Mouse (Mus musculus): ENCODE data around the gene BC048562. TPM values are rescaled to one million over a fixed set of nuclear protein-coding genes. Genes with fewer than 3 reads are reported as not detected.

The BC048562 gene
- polyA plus RNA-seq, 1 experiment from 2014 or later = not detected

Other genes starting within 250 kb of the BC048562 start
- gene Bsn, start 246.1 kb upstream of the BC048562 start, polyA plus RNA-seq (2014; fragmentation: Nextera tagmentation; extraction: Ambion mirVana) = 0.97 and 1.1 TPM in 2 replicates
- gene Dag1, start 172.5 kb upstream of the BC048562 start, polyA plus RNA-seq (2014; fragmentation: Nextera tagmentation; extraction: Ambion mirVana) = 44.5 and 49.8 TPM in 2 replicates
- gene Nicn1, start 146.1 kb upstream of the BC048562 start, polyA plus RNA-seq (2014; fragmentation: Nextera tagmentation; extraction: Ambion mirVana) = 48.4 TPM in 2 replicates
- gene Amt, start 139.6 kb upstream of the BC048562 start, polyA plus RNA-seq (2014; fragmentation: Nextera tagmentation; extraction: Ambion mirVana) = 14.6 and 16.4 TPM in 2 replicates
- 282 and 303 TPM in 2 replicates for gene Rhoa, start 130.4 kb upstream of the BC048562 start, polyA plus RNA-seq (2014; fragmentation: Nextera tagmentation; extraction: Ambion mirVana)
- 20.6 and 25.4 TPM in 2 replicates for gene Tcta, start 130.3 kb upstream of the BC048562 start, polyA plus RNA-seq (2014; fragmentation: Nextera tagmentation; extraction: Ambion mirVana)
- gene Gpx1, start 97.6 kb upstream of the BC048562 start, polyA plus RNA-seq (2014; fragmentation: Nextera tagmentation; extraction: Ambion mirVana) = 888 and 899 TPM in 2 replicates
- gene Usp4, start 88.6 kb upstream of the BC048562 start, polyA plus RNA-seq (2014; fragmentation: Nextera tagmentation; extraction: Ambion mirVana) = 128 and 149 TPM in 2 replicates
- 0.59 and 0.76 TPM in 2 replicates for gene 1700102P08Rik, start 43.7 kb upstream of the BC048562 start, polyA plus RNA-seq (2014; fragmentation: Nextera tagmentation; extraction: Ambion mirVana)
- gene Ccdc36, start 8.0 kb upstream of the BC048562 start, polyA plus RNA-seq (2014; fragmentation: Nextera tagmentation; extraction: Ambion mirVana) = 1.5 and 1.7 TPM in 2 replicates
- gene Ccdc71, start 24.0 kb downstream of the BC048562 start, polyA plus RNA-seq (2014; fragmentation: Nextera tagmentation; extraction: Ambion mirVana) = 49.1 and 63.2 TPM in 2 replicates
- gene Klhdc8b, start 25.1 kb downstream of the BC048562 start, polyA plus RNA-seq (2014; fragmentation: Nextera tagmentation; extraction: Ambion mirVana) = 19.0 and 22.4 TPM in 2 replicates
- 15.3 and 15.4 TPM in 2 replicates for gene Lamb2, start 43.3 kb downstream of the BC048562 start, polyA plus RNA-seq (2014; fragmentation: Nextera tagmentation; extraction: Ambion mirVana)
- 52.5 and 59.2 TPM in 2 replicates for gene Usp19, start 54.1 kb downstream of the BC048562 start, polyA plus RNA-seq (2014; fragmentation: Nextera tagmentation; extraction: Ambion mirVana)
- 130 and 138 TPM in 2 replicates for gene Qars, start 71.2 kb downstream of the BC048562 start, polyA plus RNA-seq (2014; fragmentation: Nextera tagmentation; extraction: Ambion mirVana)
- 165 and 168 TPM in 2 replicates for gene Qrich1, start 80.3 kb downstream of the BC048562 start, polyA plus RNA-seq (2014; fragmentation: Nextera tagmentation; extraction: Ambion mirVana)
- 242 and 248 TPM in 2 replicates for gene Impdh2, start 123.8 kb downstream of the BC048562 start, polyA plus RNA-seq (2014; fragmentation: Nextera tagmentation; extraction: Ambion mirVana)
- 48.4 and 49.0 TPM in 2 replicates for gene Ndufaf3, start 131.0 kb downstream of the BC048562 start, polyA plus RNA-seq (2014; fragmentation: Nextera tagmentation; extraction: Ambion mirVana)
- 167 and 185 TPM in 2 replicates for gene Dalrd3, start 133.4 kb downstream of the BC048562 start, polyA plus RNA-seq (2014; fragmentation: Nextera tagmentation; extraction: Ambion mirVana)
- gene Wdr6, start 142.3 kb downstream of the BC048562 start, polyA plus RNA-seq (2014; fragmentation: Nextera tagmentation; extraction: Ambion mirVana) = 118 and 130 TPM in 2 replicates
- 6.4 and 8.1 TPM in 2 replicates for gene P4htm, start 161.2 kb downstream of the BC048562 start, polyA plus RNA-seq (2014; fragmentation: Nextera tagmentation; extraction: Ambion mirVana)
- 44.1 and 48.4 TPM in 2 replicates for gene Arih2, start 212.9 kb downstream of the BC048562 start, polyA plus RNA-seq (2014; fragmentation: Nextera tagmentation; extraction: Ambion mirVana)
- gene Slc25a20, start 225.6 kb downstream of the BC048562 start, polyA plus RNA-seq (2014; fragmentation: Nextera tagmentation; extraction: Ambion mirVana) = 30.8 and 34.5 TPM in 2 replicates